Mouse (Mus musculus) liver, postnatal 0 days (tissue): ENCODE measurements around the gene Cd209g.
A peak's percentile ranks its signal among the peaks of the same experiment; 100 is the strongest.

ENCODE experiments used
- CTCF ChIP-seq: sonication (generic); IDR thresholded peaks from 2 replicates; pipeline ENCODE4 v1.5.1; 2016; ENCODE audit warnings: antibody characterized with exemption, low read depth
- EP300 ChIP-seq: IDR thresholded peaks from 2 replicates; pipeline ENCODE4 v1.6.1; 2016; ENCODE audit warnings: antibody characterized with exemption, low read depth, mild to moderate bottlenecking

- TF ChIP-seq CTCF, result peak; percentile 88
- no peak for TF ChIP-seq EP300
Measured at GRCm38 (mm10) chr8:4139660-4140646, 6.1 kb downstream of the Cd209g start.
